Mouse (Mus musculus): Measurements from ENCODE around the gene Hist1h2bh. TPM values are rescaled to one million over a fixed set of nuclear protein-coding genes. Genes with fewer than 3 reads are reported as not detected.

Gene Hist1h2bh
- polyA plus RNA-seq, 1 experiment from 2014 or later = 0.73 TPM

GRCm38 (mm10) chr13:23529005-23529404, 14.2 kb downstream of the Hist1h2bh start:
- no peaks in the 10 kb centered on the region for H3K27me3 ChIP-seq (ENCODE audit: insufficient read depth, poor library complexity, severe bottlenecking)
- 88% methylated on average over 5 of the region's 5 CpGs for WGBS
- no peaks in the 10 kb centered on the region for H3K9me3 ChIP-seq
- DNase-seq (ENCODE audit: low spot score) = no peak
- peak overlapping the region; percentile 18; the same call in 1 of the 2 replicates for H3K4me3 ChIP-seq
- H3K4me1 ChIP-seq = peaks cover 15% of the 10 kb centered on the region
- no peaks in the 10 kb centered on the region for H3K36me3 ChIP-seq
- H3K27ac ChIP-seq = peak overlapping the region; percentile 59; the same call in 1 of the 2 replicates

DNA sequence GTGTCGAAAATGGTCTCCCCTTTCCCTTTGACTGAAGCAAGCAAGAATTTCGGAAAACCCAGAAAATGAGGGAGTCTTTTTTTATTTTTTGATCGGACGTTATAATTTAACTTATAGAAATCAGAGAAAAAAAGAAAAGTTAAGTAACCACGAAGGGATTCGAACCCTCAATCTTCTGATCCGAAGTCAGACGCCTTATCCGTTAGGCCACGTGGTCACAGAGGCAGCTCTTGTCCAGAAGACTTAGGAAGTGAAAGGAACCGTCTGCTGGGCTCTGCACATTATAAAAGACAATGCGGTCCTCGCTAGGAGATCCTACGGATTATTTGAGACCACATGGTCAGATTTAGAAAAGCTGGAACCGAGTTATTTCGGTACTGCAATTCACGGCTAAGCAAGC, 16.9 kb downstream of the Hist1h2bh start:
- Histone ChIP-seq H3K27me3 (ENCODE audit: insufficient read depth, poor library complexity, severe bottlenecking) (no peaks in the 10 kb centered on the region), H3K4me1 (peaks cover 3% of the 10 kb centered on the region; the same call in 1 of the 2 replicates), H3K36me3 (no peaks in the 10 kb centered on the region), H3K9me3 (no peaks in the 10 kb centered on the region), H3K4me3 (peak overlapping the region; percentile 59), H3K27ac (peak overlapping the region; percentile 72; the same call in 1 of the 2 replicates)
- under 1% methylated on average over 17 of the region's 17 CpGs for WGBS
- peak; percentile 91 for DNase-seq (ENCODE audit: low spot score)

- H3K4me1 ChIP-seq = peaks cover 3% of the 10 kb centered on the region; the same call in 1 of the 2 replicates
- no peaks in the 10 kb centered on the region for H3K36me3 ChIP-seq
- H3K9me3 ChIP-seq = no peaks in the 10 kb centered on the region
- no peaks in the 10 kb centered on the region for H3K27me3 ChIP-seq (ENCODE audit: insufficient read depth, poor library complexity, severe bottlenecking)
- no peak overlapping the region for H3K27ac ChIP-seq
- no peak for DNase-seq (ENCODE audit: low spot score)
- peak overlapping the region; percentile 59 for H3K4me3 ChIP-seq
- under 1% methylated on average over 10 of the region's 10 CpGs for WGBS
Measured at GRCm38 (mm10) chr13:23525901-23526300, 17.3 kb downstream of the Hist1h2bh start.

GRCm38 (mm10) chr13:23524654-23525053, 18.5 kb downstream of the Hist1h2bh start:
- Histone ChIP-seq H3K4me3 (peak overlapping the region; percentile 18; the same call in 1 of the 2 replicates), H3K27ac (no peak overlapping the region), H3K4me1 (peaks cover 3% of the 10 kb centered on the region; the same call in 1 of the 2 replicates), H3K9me3 (no peaks in the 10 kb centered on the region), H3K27me3 (ENCODE audit: insufficient read depth, poor library complexity, severe bottlenecking) (no peaks in the 10 kb centered on the region), H3K36me3 (no peaks in the 10 kb centered on the region)
- WGBS = 11% methylated on average over 5 of the region's 5 CpGs
- peak; percentile 91 for DNase-seq (ENCODE audit: low spot score)

- H3K36me3 ChIP-seq = no peaks in the 10 kb centered on the region
- no peaks in the 10 kb centered on the region for H3K9me3 ChIP-seq
- DNase-seq (ENCODE audit: low spot score) = no peak
- 61% methylated on average over 5 of the region's 5 CpGs for WGBS
- peaks cover 1% of the 10 kb centered on the region; the same call in 1 of the 2 replicates for H3K4me1 ChIP-seq
- H3K27ac ChIP-seq = no peak overlapping the region
- no peak overlapping the region for H3K4me3 ChIP-seq
- no peaks in the 10 kb centered on the region for H3K27me3 ChIP-seq (ENCODE audit: insufficient read depth, poor library complexity, severe bottlenecking)
Measured at GRCm38 (mm10) chr13:23523976-23524375, 19.2 kb downstream of the Hist1h2bh start.

DNA sequence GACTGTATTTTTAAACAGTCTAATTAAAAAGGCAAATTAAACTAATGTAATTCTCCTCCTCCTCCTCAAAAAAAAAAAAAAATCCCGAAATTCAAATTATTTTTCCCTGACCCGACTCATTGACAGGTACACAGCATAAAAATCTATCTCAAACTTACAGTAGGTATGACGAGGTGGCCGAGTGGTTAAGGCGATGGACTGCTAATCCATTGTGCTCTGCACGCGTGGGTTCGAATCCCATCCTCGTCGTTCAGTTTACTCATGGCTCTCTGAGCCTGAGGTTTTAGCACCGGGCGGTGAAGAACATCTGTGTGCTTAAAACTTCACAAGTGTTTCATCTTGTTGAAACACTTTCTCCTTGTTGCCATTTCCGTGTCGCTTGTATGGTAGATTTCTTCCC, 21.5 kb downstream of the Hist1h2bh start:
- DNase-seq (ENCODE audit: low spot score) = peak; percentile 81
- Histone ChIP-seq H3K4me3 (peak overlapping the region; percentile 40), H3K36me3 (no peaks in the 10 kb centered on the region), H3K9me3 (no peaks in the 10 kb centered on the region), H3K4me1 (no peaks in the 10 kb centered on the region; the same call in 1 of the 2 replicates), H3K27me3 (ENCODE audit: insufficient read depth, poor library complexity, severe bottlenecking) (no peaks in the 10 kb centered on the region), H3K27ac (no peak overlapping the region)
- under 1% methylated on average over 14 of the region's 14 CpGs for WGBS

GRCm38 (mm10) chr13:23519416-23519815, 23.8 kb downstream of the Hist1h2bh start:
- no peaks in the 10 kb centered on the region for H3K4me1 ChIP-seq
- no peaks in the 10 kb centered on the region for H3K27me3 ChIP-seq (ENCODE audit: insufficient read depth, poor library complexity, severe bottlenecking)
- DNase-seq (ENCODE audit: low spot score) = peak; percentile 85
- no peaks in the 10 kb centered on the region for H3K36me3 ChIP-seq
- no peak overlapping the region for H3K27ac ChIP-seq
- under 1% methylated on average over 10 of the region's 10 CpGs for WGBS
- H3K4me3 ChIP-seq = peak overlapping the region; percentile 63
- no peaks in the 10 kb centered on the region for H3K9me3 ChIP-seq

DNA sequence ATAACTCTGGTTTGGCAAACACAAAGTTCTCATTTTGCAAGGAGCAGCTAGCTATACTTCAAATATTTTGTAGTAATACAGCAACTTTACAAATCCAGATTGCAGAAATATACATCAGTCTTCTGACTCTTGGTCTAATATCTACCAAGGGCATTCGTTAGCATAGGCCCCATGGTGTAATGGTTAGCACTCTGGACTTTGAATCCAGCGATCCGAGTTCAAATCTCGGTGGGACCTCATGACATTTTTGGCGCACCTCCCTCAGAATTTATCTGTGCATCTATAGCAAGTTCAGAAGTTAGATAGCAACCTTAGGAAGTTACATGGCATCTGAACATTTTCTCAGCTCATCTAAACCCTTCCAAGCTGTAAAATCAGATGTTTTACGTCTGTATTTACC, 24.3 kb downstream of the Hist1h2bh start:
- no peaks in the 10 kb centered on the region for H3K27me3 ChIP-seq (ENCODE audit: insufficient read depth, poor library complexity, severe bottlenecking)
- under 1% methylated on average over 6 of the region's 6 CpGs for WGBS
- peak; percentile 83 for DNase-seq (ENCODE audit: low spot score)
- no peak overlapping the region for H3K27ac ChIP-seq
- no peaks in the 10 kb centered on the region for H3K4me1 ChIP-seq
- H3K4me3 ChIP-seq = peak overlapping the region; percentile 63
- no peaks in the 10 kb centered on the region for H3K36me3 ChIP-seq
- H3K9me3 ChIP-seq = no peaks in the 10 kb centered on the region

DNA sequence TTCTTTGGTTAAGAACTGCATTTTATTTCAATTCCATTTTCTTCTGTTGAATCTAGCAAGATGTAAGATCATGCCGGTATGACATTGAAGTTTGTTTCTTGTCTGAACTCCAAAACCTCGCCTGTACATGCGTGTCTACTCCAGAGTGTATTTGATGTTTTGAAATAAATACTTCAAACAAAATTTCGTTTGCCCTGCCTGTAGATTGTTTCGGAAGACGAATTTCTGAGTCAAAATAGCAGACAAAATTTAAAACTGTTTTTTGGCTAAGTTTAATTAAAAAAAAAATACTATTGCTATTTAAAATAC, 24.9 kb downstream of the Hist1h2bh start:
- Histone ChIP-seq H3K27ac (no peak overlapping the region), H3K4me3 (peak overlapping the region; percentile 63), H3K4me1 (no peaks in the 10 kb centered on the region), H3K36me3 (no peaks in the 10 kb centered on the region), H3K9me3 (no peaks in the 10 kb centered on the region), H3K27me3 (ENCODE audit: insufficient read depth, poor library complexity, severe bottlenecking) (no peaks in the 10 kb centered on the region)
- 0% methylated on average over 6 of the region's 6 CpGs for WGBS
- no peak for DNase-seq (ENCODE audit: low spot score)

GRCm38 (mm10) chr13:23517603-23518294, 25.4 kb downstream of the Hist1h2bh start:
- H3K27ac ChIP-seq = no peak overlapping the region
- WGBS = under 1% methylated on average over 27 of the region's 27 CpGs

DNA sequence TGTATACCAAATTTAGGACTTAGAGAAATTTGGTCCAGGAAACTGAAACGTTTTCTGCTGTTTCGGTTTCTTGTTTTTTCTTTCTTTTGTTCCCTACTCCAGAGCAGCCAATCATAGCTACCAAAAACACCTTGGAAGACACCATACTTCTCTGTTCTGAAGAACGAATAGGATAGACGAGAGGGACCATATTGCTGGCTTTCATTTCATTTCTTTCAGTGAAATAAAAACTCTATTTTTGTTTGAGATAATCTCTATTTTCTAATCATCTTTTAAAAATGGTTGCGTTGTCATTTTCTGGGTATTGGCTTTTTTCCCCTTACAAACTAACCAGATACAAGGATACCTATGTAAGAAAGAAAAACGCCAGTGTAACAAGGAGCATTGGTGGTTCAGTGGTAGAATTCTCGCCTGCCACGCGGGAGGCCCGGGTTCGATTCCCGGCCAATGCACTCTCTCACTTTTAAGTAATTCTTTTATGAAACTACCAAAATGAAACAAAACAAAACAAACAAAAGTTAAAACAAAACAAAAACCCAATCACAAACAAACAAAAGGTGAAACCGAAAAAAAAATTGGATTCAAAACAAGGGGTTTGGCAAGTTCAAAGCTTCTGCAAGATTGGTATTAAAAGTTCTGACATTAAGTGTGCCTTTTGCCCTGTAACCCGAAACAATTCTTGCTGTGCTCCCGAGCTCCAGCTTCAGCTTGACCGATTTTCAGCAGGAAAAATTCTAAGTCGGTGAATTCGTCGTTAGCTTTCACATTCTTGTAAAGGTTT, 26.2 kb downstream of the Hist1h2bh start:
- Histone ChIP-seq H3K9me3 (no peaks in the 10 kb centered on the region), H3K36me3 (no peaks in the 10 kb centered on the region), H3K27ac (no peak overlapping the region), H3K4me3 (peak overlapping the region; percentile 63), H3K4me1 (no peaks in the 10 kb centered on the region), H3K27me3 (ENCODE audit: insufficient read depth, poor library complexity, severe bottlenecking) (no peaks in the 10 kb centered on the region)
- under 1% methylated on average over 19 of the region's 19 CpGs for WGBS
- DNase-seq (ENCODE audit: low spot score) = no peak

More at GRCm38 (mm10) chr13:23517603-23518294, 25.4 kb downstream of the Hist1h2bh start:
- Histone ChIP-seq H3K4me1 (no peaks in the 10 kb centered on the region), H3K9me3 (no peaks in the 10 kb centered on the region), H3K36me3 (no peaks in the 10 kb centered on the region), H3K4me3 (peak overlapping the region; percentile 63), H3K27me3 (ENCODE audit: insufficient read depth, poor library complexity, severe bottlenecking) (no peaks in the 10 kb centered on the region)
- DNase-seq (ENCODE audit: low spot score) = peak; percentile 91

GRCm38 (mm10) chr13:23515826-23516620, 27.2 kb downstream of the Hist1h2bh start:
- H3K36me3 ChIP-seq = no peaks in the 10 kb centered on the region
- WGBS = 49% methylated on average over 15 of the region's 15 CpGs
- no peaks in the 10 kb centered on the region for H3K9me3 ChIP-seq
- H3K27ac ChIP-seq = no peak overlapping the region
- H3K4me3 ChIP-seq = peak overlapping the region; percentile 63
- no peak for DNase-seq (ENCODE audit: low spot score)
- H3K27me3 ChIP-seq (ENCODE audit: insufficient read depth, poor library complexity, severe bottlenecking) = no peaks in the 10 kb centered on the region
- no peaks in the 10 kb centered on the region for H3K4me1 ChIP-seq
